Mouse (Mus musculus) G1E (cell line): Measurements from ENCODE around the gene Ywhag. TPM values are rescaled to one million over a fixed set of nuclear protein-coding genes. Genes with fewer than 3 reads are reported as not detected.

Experiments
- ATAC-seq: 2 replicates; pipeline ENCODE4 v1.8.0; 2016; ENCODE audit warnings: mild to moderate bottlenecking; ENCODE audit not compliant: insufficient number of reproducible peaks, poor library complexity, low FRiP score, severe bottlenecking; ENCODE audit errors: extremely low read depth
- DNase-seq: peaks from one replicate; pipeline ENCODE4 v3.0.0; 2012; ENCODE audit warnings: low spot score
- H3K27me3 ChIP-seq: 2 replicates; pipeline ENCODE4 v1.6.1; 2012; ENCODE audit warnings: mild to moderate bottlenecking, low read length, inconsistent platforms; ENCODE audit not compliant: insufficient read depth
- H3K36me3 ChIP-seq: replicated peaks from 2 replicates; pipeline ENCODE3; 2012; ENCODE audit warnings: mild to moderate bottlenecking, inconsistent platforms
- H3K4me1 ChIP-seq: 2 replicates; pipeline ENCODE4 v1.6.1; 2012; ENCODE audit warnings: low read depth, low read length, inconsistent platforms, mixed read lengths; ENCODE audit not compliant: insufficient read depth
- H3K4me3 ChIP-seq: 2 replicates; pipeline ENCODE4 v1.5.1; 2012; ENCODE audit warnings: low read depth, mild to moderate bottlenecking, inconsistent platforms, low read length, moderate library complexity, mixed read lengths
- H3K9me3 ChIP-seq: replicated peaks from 2 replicates; pipeline ENCODE4 v1.6.1; 2012; ENCODE audit warnings: inconsistent platforms
- CTCF ChIP-seq: IDR thresholded peaks from 2 replicates; pipeline ENCODE4 v1.5.1; 2012; ENCODE audit warnings: low read depth, low read length, inconsistent platforms, mixed read lengths
- GATA1 ChIP-seq: IDR thresholded peaks from 2 replicates; pipeline ENCODE4 v1.6.1; 2012; ENCODE audit warnings: borderline replicate concordance, low read length, inconsistent platforms, mixed read lengths
- GATA2 ChIP-seq: IDR thresholded peaks from 2 replicates; pipeline ENCODE4 v1.6.1; 2012; ENCODE audit warnings: low read depth, low read length, inconsistent platforms, borderline replicate concordance
- POLR2AphosphoS5 ChIP-seq: IDR thresholded peaks from 2 replicates; pipeline ENCODE4 v1.6.1; 2012; ENCODE audit warnings: low read depth, low read length, inconsistent platforms; ENCODE audit not compliant: insufficient replicate concordance
- TAL1 ChIP-seq: conservative IDR thresholded peaks from 2 replicates; pipeline ENCODE4 v1.6.1; 2012; ENCODE audit warnings: low read depth, low read length, inconsistent platforms, mixed read lengths
- polyA plus RNA-seq: library from polyadenylated mRNA; stranded (reverse); fragments of >175 nt; gene quantifications from 2 replicates; pipeline ENCODE4 v1.2.3, GENCODE M21; 2012
- total RNA-seq, 2 experiments: library from RNA; stranded (forward) in 1 of 2; stranded (reverse) in 1 of 2; fragments of 200-1000 nt in 1 of 2; fragments of >200 nt in 1 of 2; fragmentation: Nextera tagmentation in 1 of 2; gene quantifications; 2 replicates each; pipeline ENCODE4 v1.2.3; 2014 to 2017

Gene Ywhag
- total and polyA plus RNA-seq, 3 experiments, result 99.8 to 281 (median 168) TPM

GRCm38 (mm10) chr5:135918059-135918437, 16.4 kb downstream of the Ywhag start:
- no peaks in the 10 kb centered on the region for H3K27me3 ChIP-seq
- no peak for ATAC-seq
- peaks cover 98% of the 10 kb centered on the region for H3K36me3 ChIP-seq
- TF ChIP-seq GATA1, result no peak
- no peak for TF ChIP-seq CTCF
- TF ChIP-seq TAL1, result no peak
- TF ChIP-seq GATA2, result no peak
- no peak for TF ChIP-seq POLR2AphosphoS5
- DNase-seq, result no peak
- H3K4me1 ChIP-seq, result peaks cover 76% of the 10 kb centered on the region
- no peaks in the 10 kb centered on the region for H3K9me3 ChIP-seq
- H3K4me3 ChIP-seq, result no peak overlapping the region

- peak; percentile 21; the same call in 1 of the 2 replicates for TF ChIP-seq CTCF
- no peak for TF ChIP-seq GATA1
- Histone ChIP-seq H3K9me3 (no peaks in the 10 kb centered on the region), H3K36me3 (peaks cover 98% of the 10 kb centered on the region), H3K4me3 (no peak overlapping the region), H3K4me1 (peaks cover 77% of the 10 kb centered on the region), H3K27me3 (no peaks in the 10 kb centered on the region)
- no peak for ATAC-seq
- DNase-seq, result no peak
Observed at GRCm38 (mm10) chr5:135917327-135918058, 16.9 kb downstream of the Ywhag start.

- Histone ChIP-seq H3K27me3 (no peaks in the 10 kb centered on the region), H3K4me1 (peaks cover 76% of the 10 kb centered on the region), H3K9me3 (no peaks in the 10 kb centered on the region), H3K36me3 (peaks cover 98% of the 10 kb centered on the region), H3K4me3 (no peak overlapping the region)
- DNase-seq (no peak), ATAC-seq (no peak)
- no peak for TF ChIP-seq GATA2
- TF ChIP-seq GATA1, result no peak
- TF ChIP-seq POLR2AphosphoS5, result no peak
- no peak for TF ChIP-seq TAL1
- TF ChIP-seq CTCF, result no peak
Observed at GRCm38 (mm10) chr5:135916601-135917000, 17.8 kb downstream of the Ywhag start.

GRCm38 (mm10) chr5:135916051-135916565, 18.3 kb downstream of the Ywhag start:
- no peak for DNase-seq
- Histone ChIP-seq H3K27me3 (no peaks in the 10 kb centered on the region; the same call in 1 of the 2 replicates), H3K9me3 (no peaks in the 10 kb centered on the region), H3K4me1 (peaks cover 80% of the 10 kb centered on the region), H3K4me3 (no peak overlapping the region), H3K36me3 (peaks cover 98% of the 10 kb centered on the region)
- no peak for ATAC-seq
- no peak for TF ChIP-seq GATA2
- no peak for TF ChIP-seq GATA1
- TF ChIP-seq CTCF, result no peak
- no peak for TF ChIP-seq TAL1

- peaks cover 98% of the 10 kb centered on the region for H3K36me3 ChIP-seq
- H3K4me1 ChIP-seq, result peaks cover 83% of the 10 kb centered on the region
- no peaks in the 10 kb centered on the region; the same call in 1 of the 2 replicates for H3K27me3 ChIP-seq
- no peak overlapping the region for H3K4me3 ChIP-seq
- no peak for ATAC-seq
- DNase-seq, result no peak
- no peaks in the 10 kb centered on the region for H3K9me3 ChIP-seq
- no peak for TF ChIP-seq CTCF
- no peak for TF ChIP-seq POLR2AphosphoS5
- no peak for TF ChIP-seq GATA1
- TF ChIP-seq GATA2, result no peak
- no peak for TF ChIP-seq TAL1
Observed at GRCm38 (mm10) chr5:135914156-135914555, 20.3 kb downstream of the Ywhag start.

GRCm38 (mm10) chr5:135913201-135913600, 21.2 kb downstream of the Ywhag start:
- Histone ChIP-seq H3K9me3 (no peaks in the 10 kb centered on the region), H3K4me3 (no peak overlapping the region), H3K27me3 (no peaks in the 10 kb centered on the region; the same call in 1 of the 2 replicates), H3K4me1 (peaks cover 81% of the 10 kb centered on the region), H3K36me3 (peaks cover 97% of the 10 kb centered on the region)
- 0 out of 2 replicates have a peak, but pooled peaks have one; percentile 6 for ATAC-seq
- no peak for TF ChIP-seq CTCF
- TF ChIP-seq GATA1, result no peak
- no peak for TF ChIP-seq POLR2AphosphoS5
- TF ChIP-seq TAL1, result no peak
- DNase-seq, result no peak
